Mouse (Mus musculus) kidney, adult 2 months (tissue): ENCODE results near the gene Mapk8ip1. TPM values are rescaled to one million over a fixed set of nuclear protein-coding genes. Genes with fewer than 3 reads are reported as not detected.
A peak's percentile ranks its signal among the peaks of the same experiment; 100 is the strongest.

Experiments used
- DNase-seq: peaks from one replicate; pipeline ENCODE4 v3.0.0; 2021
- H3K27ac ChIP-seq: fragments of 200-500 bp; 2 replicates; pipeline ENCODE4 v1.5.1; 2012; ENCODE audit warnings: low read depth, low read length, control low read depth, inconsistent platforms; ENCODE audit not compliant: insufficient read depth
- H3K27me3 ChIP-seq: fragments of 200-500 bp; replicated peaks from 2 replicates; pipeline ENCODE4 v1.6.1; 2012; ENCODE audit warnings: mild to moderate bottlenecking, moderate library complexity, low read length, inconsistent platforms; ENCODE audit not compliant: control insufficient read depth, insufficient read depth
- H3K36me3 ChIP-seq: fragments of 200-500 bp; 2 replicates; pipeline ENCODE4 v1.6.1; 2012; ENCODE audit warnings: mild to moderate bottlenecking, moderate library complexity, low read length, inconsistent platforms; ENCODE audit not compliant: control insufficient read depth, insufficient read depth
- H3K4me1 ChIP-seq: fragments of 200-500 bp; 2 replicates; pipeline ENCODE4 v1.6.1; 2011; ENCODE audit warnings: low read length; ENCODE audit not compliant: control insufficient read depth, insufficient read depth
- H3K4me3 ChIP-seq: fragments of 200-500 bp; 2 replicates; pipeline ENCODE4 v1.5.1; 2011; ENCODE audit warnings: mild to moderate bottlenecking, low read depth, low read length, control low read depth; ENCODE audit not compliant: insufficient read depth
- CTCF ChIP-seq: fragments of 200-500 bp; conservative IDR thresholded peaks from 2 replicates; pipeline ENCODE4 v1.5.1; 2011; ENCODE audit warnings: low read depth, mild to moderate bottlenecking, control low read depth, low read length, moderate library complexity, mixed read lengths; ENCODE audit not compliant: insufficient read depth, insufficient read length
- POLR2A ChIP-seq: fragments of 200-500 bp; IDR thresholded peaks from one replicate; pipeline ENCODE4 v1.6.1; 2011; ENCODE audit warnings: low read depth, low read length, control low read depth
- WGBS: fragments of 180-500 bp; shearing (Covaris S2); methylation state at CpG from one replicate; pipeline ENCODE4 v1.1.7; 2018; 5-methylcytosine and 5-hydroxymethylcytosine counted together
- polyA plus RNA-seq: library from polyadenylated mRNA; depleted of rRNA; stranded (reverse); fragments of >200 nt; gene quantifications from 2 replicates; pipeline ENCODE4 v1.2.3, GENCODE M21; 2012

The Mapk8ip1 gene
- polyA plus RNA-seq, 1 experiment: 41.5 TPM

DNA sequence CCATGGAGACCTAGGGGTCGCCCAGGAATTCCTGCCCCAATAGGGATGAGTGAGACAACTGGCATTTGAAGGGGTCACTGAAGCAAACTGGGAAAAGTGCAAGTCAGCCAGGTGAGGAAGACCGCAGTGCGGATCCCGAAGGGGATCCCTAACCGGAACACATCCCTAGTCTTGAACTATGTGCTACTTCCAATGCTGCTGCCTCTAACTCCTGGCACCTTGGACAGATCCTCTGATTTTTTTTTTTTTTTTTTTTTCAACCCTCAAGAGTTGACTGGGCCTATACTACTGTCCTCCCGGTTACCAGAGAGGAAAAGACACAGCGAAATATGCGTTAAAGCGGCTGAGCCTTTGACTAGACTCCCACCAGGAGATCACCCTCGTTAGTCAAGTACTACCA lies 11.4 kb downstream of the Mapk8ip1 start:
- WGBS: 28% methylated on average over 10 of the region's 10 CpGs
- no peak for DNase-seq
- TF ChIP-seq POLR2A: no peak
- no peak for TF ChIP-seq CTCF
- H3K4me1 ChIP-seq: no peaks in the 10 kb centered on the region; the same call in 1 of the 2 replicates
- H3K4me3 ChIP-seq: peak overlapping the region; percentile 68
- H3K27ac ChIP-seq: peak overlapping the region; percentile 63; the same call in 1 of the 2 replicates
- no peaks in the 10 kb centered on the region for H3K36me3 ChIP-seq
- H3K27me3 ChIP-seq: no peaks in the 10 kb centered on the region

DNA sequence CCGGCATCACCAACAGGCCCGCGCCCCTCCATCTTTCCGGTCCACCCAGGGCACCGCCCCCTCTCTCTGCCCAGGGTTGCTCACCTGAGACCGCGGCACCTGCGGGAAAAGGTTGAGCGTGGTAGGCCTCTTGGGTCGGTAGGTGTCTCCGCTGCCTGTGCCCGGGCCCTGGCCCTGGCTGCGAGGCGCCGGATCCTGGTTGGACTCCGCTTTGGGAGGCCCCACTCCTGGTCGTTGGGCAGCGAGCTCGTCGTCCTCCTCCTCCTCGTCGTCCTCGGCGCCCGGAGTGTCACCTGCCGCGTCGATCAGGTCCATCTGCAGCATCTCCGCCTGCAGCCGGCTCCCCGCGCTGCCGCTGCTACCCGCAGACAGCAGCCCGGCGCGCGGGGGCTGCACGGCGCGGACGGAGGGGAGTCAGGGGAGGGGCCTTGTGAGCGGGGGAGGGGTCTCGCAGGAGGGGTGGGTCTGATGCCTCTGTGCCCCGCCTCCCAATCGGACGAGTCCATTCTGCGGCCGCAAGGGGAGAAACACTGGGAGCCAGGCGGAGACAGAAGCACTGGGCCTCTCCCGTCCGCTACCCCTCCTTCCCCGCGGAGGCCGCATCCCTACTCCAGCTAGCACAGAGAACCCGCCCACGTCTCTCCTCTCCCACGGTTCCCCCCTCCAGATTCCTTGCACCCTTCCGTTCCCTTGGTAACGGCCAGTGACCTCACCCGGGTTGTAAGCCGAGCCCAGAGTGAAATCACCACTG lies 12.0 kb downstream of the Mapk8ip1 start:
- TF ChIP-seq CTCF: no peak
- TF ChIP-seq POLR2A: no peak
- peak overlapping the region; percentile 63; the same call in 1 of the 2 replicates for H3K27ac ChIP-seq
- peak overlapping the region; percentile 68 for H3K4me3 ChIP-seq
- H3K27me3 ChIP-seq: no peaks in the 10 kb centered on the region
- no peaks in the 10 kb centered on the region; the same call in 1 of the 2 replicates for H3K4me1 ChIP-seq
- no peaks in the 10 kb centered on the region for H3K36me3 ChIP-seq
- DNase-seq: peak; percentile 88
- 1% methylated on average over 62 of the region's 62 CpGs for WGBS

GRCm38 (mm10) chr2:92388081-92388517 lies 13.0 kb downstream of the Mapk8ip1 start:
- TF ChIP-seq POLR2A: no peak
- TF ChIP-seq CTCF: no peak
- Histone ChIP-seq H3K36me3 (no peaks in the 10 kb centered on the region), H3K27me3 (no peaks in the 10 kb centered on the region), H3K27ac (no peak overlapping the region), H3K4me3 (no peak overlapping the region), H3K4me1 (no peaks in the 10 kb centered on the region; the same call in 1 of the 2 replicates)
- WGBS: 61% methylated on average over 3 of the region's 3 CpGs
- no peak for DNase-seq

- Histone ChIP-seq H3K4me1 (no peaks in the 10 kb centered on the region; the same call in 1 of the 2 replicates), H3K4me3 (no peak overlapping the region), H3K36me3 (no peaks in the 10 kb centered on the region), H3K27ac (no peak overlapping the region), H3K27me3 (no peaks in the 10 kb centered on the region)
- no peak for DNase-seq
- 84% methylated on average over 4 of the region's 4 CpGs for WGBS
- TF ChIP-seq POLR2A: no peak
Observed at GRCm38 (mm10) chr2:92387646-92388045, 13.4 kb downstream of the Mapk8ip1 start.

DNA sequence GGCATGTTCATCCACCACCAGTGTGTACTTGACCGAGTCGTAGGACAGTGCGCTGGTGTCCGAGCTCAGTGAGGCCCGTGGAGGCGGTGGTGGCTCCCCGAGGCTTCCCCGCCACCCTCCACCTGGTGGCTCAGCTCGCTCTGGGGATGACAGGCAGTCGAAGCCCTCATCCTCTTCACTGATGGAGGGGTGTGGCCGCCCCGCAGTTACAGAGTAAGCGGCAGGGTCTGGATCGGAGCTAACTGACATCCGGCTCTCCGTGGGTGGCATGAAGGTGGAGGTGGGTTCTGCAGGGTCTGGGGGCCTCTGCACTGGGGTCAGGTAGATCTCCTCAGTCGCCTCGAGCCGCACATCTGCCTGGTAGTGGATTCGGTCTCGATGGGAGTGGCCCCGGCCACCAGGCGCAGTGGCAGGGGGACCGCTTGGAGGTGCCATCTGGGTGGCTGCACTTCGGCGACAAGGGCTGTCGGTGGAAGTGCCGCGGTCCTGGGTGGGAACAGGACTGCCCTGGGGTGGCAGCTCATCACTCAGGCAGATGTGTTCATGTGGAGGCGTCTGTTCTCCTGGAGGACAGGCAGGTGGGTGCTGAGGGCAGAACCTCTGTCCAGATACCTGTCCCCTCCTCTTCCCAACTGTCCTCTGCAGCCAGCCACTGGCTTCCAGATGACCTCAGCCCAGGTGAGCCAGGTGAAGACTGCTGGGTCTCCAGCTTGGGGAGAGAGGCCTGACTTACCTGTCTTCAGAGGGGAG lies 14.1 kb downstream of the Mapk8ip1 start:
- 91% methylated on average over 30 of the region's 30 CpGs for WGBS

GRCm38 (mm10) chr2:92385113-92386051 lies 15.7 kb downstream of the Mapk8ip1 start:
- TF ChIP-seq POLR2A (no peak), CTCF (no peak)
- no peak for DNase-seq
- H3K4me1 ChIP-seq: no peaks in the 10 kb centered on the region; the same call in 1 of the 2 replicates
- H3K27ac ChIP-seq: no peak overlapping the region
- WGBS: 72% methylated on average over 22 of the region's 22 CpGs
- H3K27me3 ChIP-seq: no peaks in the 10 kb centered on the region
- no peak overlapping the region for H3K4me3 ChIP-seq
- H3K36me3 ChIP-seq: no peaks in the 10 kb centered on the region

More for the DNA sequence above, 14.1 kb downstream of the Mapk8ip1 start:
- H3K27ac ChIP-seq: no peak overlapping the region
- H3K27me3 ChIP-seq: no peaks in the 10 kb centered on the region
- TF ChIP-seq CTCF: no peak
- TF ChIP-seq POLR2A: no peak
- no peak for DNase-seq
- H3K36me3 ChIP-seq: no peaks in the 10 kb centered on the region
- no peaks in the 10 kb centered on the region; the same call in 1 of the 2 replicates for H3K4me1 ChIP-seq
- no peak overlapping the region for H3K4me3 ChIP-seq
